ENCODE assay signal across 29 mouse cellular contexts in the genomic region with DNA sequence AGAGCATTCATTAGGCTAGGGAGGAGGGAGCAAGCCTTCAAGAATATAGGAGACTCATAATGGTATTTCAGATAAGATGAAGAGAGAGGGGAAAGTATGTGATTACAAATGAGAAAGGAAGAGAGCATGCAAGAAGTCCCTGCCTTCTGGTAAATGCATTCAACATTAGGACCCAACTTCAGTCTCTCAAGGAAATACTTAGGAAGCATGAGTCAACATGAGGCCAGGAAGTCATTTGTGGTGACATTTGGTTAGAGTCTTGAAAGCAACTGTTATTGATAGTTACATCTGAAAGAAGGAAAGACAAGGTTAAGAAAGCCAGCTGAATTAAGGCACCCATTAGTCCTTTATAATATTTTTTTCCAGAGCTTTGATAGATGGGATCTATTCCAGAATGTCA. TPM values are rescaled to one million over a fixed set of nuclear protein-coding genes. Genes with fewer than 3 reads are reported as not detected.
DNase-seq lines count a peak whose midpoint lies in the region; ATAC-seq and TF ChIP-seq lines count a peak whose summit lies in the region.
"Had no signal": no experiment of that assay in that cellular context is flagged by ENCODE, and none has a peak within 500 bp of the region (broad histone marks: within the 10 kb centered on the region; RNA-seq: fewer than 3 reads in every experiment).

No protein-coding gene starts in this region.

- H3K9me3 ChIP-seq in hindbrain, postnatal 0 days (ENCODE audit: low read length), result no peaks in the 10 kb centered on the region
- no peaks in the 10 kb centered on the region for H3K9me3 ChIP-seq in hindbrain, embryonic 13.5 days
- H3K9me3 ChIP-seq in lung, postnatal 0 days (ENCODE audit: low read length), result no peaks in the 10 kb centered on the region
- no peaks in the 10 kb centered on the region for H3K9me3 ChIP-seq in midbrain, postnatal 0 days (ENCODE audit: low read length)
- H3K9me3 ChIP-seq in midbrain, embryonic 13.5 days, result no peaks in the 10 kb centered on the region
- H3K9me3 ChIP-seq in liver, postnatal 0 days (ENCODE audit: low read length), result no peaks in the 10 kb centered on the region
- H3K9me3 ChIP-seq: forebrain, embryonic 10.5 days; forebrain, embryonic 13.5 days; heart, embryonic 10.5 days; heart, embryonic 13.5 days; hindbrain, embryonic 12.5 days had no signal

- no peak overlapping the region for H3K9ac ChIP-seq in hindbrain, postnatal 0 days (replicated peaks; ENCODE audit: low read length)
- H3K9ac ChIP-seq in hindbrain, embryonic 13.5 days, result no peak overlapping the region
- no peak overlapping the region for H3K9ac ChIP-seq in lung, postnatal 0 days (replicated peaks; ENCODE audit: low read depth)
- H3K9ac ChIP-seq in midbrain, postnatal 0 days (replicated peaks; ENCODE audit: low read length, poor library complexity, severe bottlenecking), result no peak overlapping the region
- no peak overlapping the region for H3K9ac ChIP-seq in midbrain, embryonic 13.5 days (replicated peaks)
- no peak overlapping the region for H3K9ac ChIP-seq in liver, postnatal 0 days (replicated peaks)
- H3K9ac ChIP-seq: forebrain, embryonic 13.5 days; heart, embryonic 13.5 days; hindbrain, embryonic 12.5 days had no signal

- H3K27ac ChIP-seq in hindbrain, postnatal 0 days, result peak overlapping the region; percentile 41; the same call in 1 of the 2 replicates
- H3K27ac ChIP-seq in hindbrain, embryonic 13.5 days, result no peak overlapping the region
- H3K27ac ChIP-seq in lung, postnatal 0 days (ENCODE audit: low read length), result no peak overlapping the region
- H3K27ac ChIP-seq in midbrain, postnatal 0 days (ENCODE audit: low read depth, low read length), result no peak overlapping the region
- no peak overlapping the region for H3K27ac ChIP-seq in midbrain, embryonic 13.5 days
- H3K27ac ChIP-seq in liver, postnatal 0 days (ENCODE audit: low read depth), result no peak overlapping the region
- H3K27ac ChIP-seq: forebrain, embryonic 10.5 days; forebrain, embryonic 13.5 days; heart, adult 2 months; heart, embryonic 10.5 days; heart, embryonic 13.5 days; hindbrain, embryonic 12.5 days had no signal

- H3K36me3 ChIP-seq in hindbrain, postnatal 0 days (ENCODE audit: insufficient read depth, low read length), result no peaks in the 10 kb centered on the region
- H3K36me3 ChIP-seq in hindbrain, embryonic 13.5 days, result no peaks in the 10 kb centered on the region
- no peaks in the 10 kb centered on the region for H3K36me3 ChIP-seq in lung, postnatal 0 days (ENCODE audit: insufficient read depth, low read length)
- H3K36me3 ChIP-seq in midbrain, postnatal 0 days (ENCODE audit: insufficient read depth, low read length), result no peaks in the 10 kb centered on the region
- no peaks in the 10 kb centered on the region for H3K36me3 ChIP-seq in midbrain, embryonic 13.5 days
- no peaks in the 10 kb centered on the region for H3K36me3 ChIP-seq in liver, postnatal 0 days (replicated peaks; ENCODE audit: insufficient read depth, low read length)
- H3K36me3 ChIP-seq: forebrain, embryonic 10.5 days; heart, embryonic 10.5 days; heart, embryonic 13.5 days; hindbrain, embryonic 12.5 days had no signal

- DNase-seq in hindbrain, postnatal 0 days (ENCODE audit: low spot score), result no peak
- peak; percentile 56 for DNase-seq in lung, postnatal 0 days (ENCODE audit: low spot score)
- DNase-seq in lung, postnatal 10 days, result no peak
- no peak for DNase-seq in midbrain, postnatal 0 days (ENCODE audit: low spot score)
- no peak for DNase-seq in liver, postnatal 0 days
- DNase-seq: adrenal gland, adult 2 months; adrenal gland, postnatal 14 days; cerebellum, adult 11 months; cerebellum, adult 9-11 months; cerebellum, postnatal 36 days; gastrocnemius, postnatal 10 days; gastrocnemius, postnatal 36 days; heart, adult 2 months; heart, postnatal 14 days; heart, postnatal 4 days had no signal

- peaks cover 6% of the 10 kb centered on the region; the same call in 1 of the 2 replicates for H3K4me1 ChIP-seq in hindbrain, postnatal 0 days (ENCODE audit: insufficient read depth, low read length)
- 0 out of 2 replicates have a peak, but pooled peaks cover 2% of the 10 kb centered on the region for H3K4me1 ChIP-seq in hindbrain, embryonic 13.5 days (replicated peaks)
- H3K4me1 ChIP-seq in lung, postnatal 0 days (ENCODE audit: insufficient read depth, low read depth, low read length), result no peaks in the 10 kb centered on the region
- H3K4me1 ChIP-seq in midbrain, postnatal 0 days (ENCODE audit: insufficient read depth, low read length), result no peaks in the 10 kb centered on the region; the same call in 1 of the 2 replicates
- H3K4me1 ChIP-seq in midbrain, embryonic 13.5 days (replicated peaks), result 0 out of 2 replicates have a peak, but pooled peaks cover 5% of the 10 kb centered on the region
- H3K4me1 ChIP-seq in liver, postnatal 0 days (ENCODE audit: insufficient read depth), result no peaks in the 10 kb centered on the region; the same call in 1 of the 2 replicates
- H3K4me1 ChIP-seq: forebrain, embryonic 10.5 days; heart, embryonic 10.5 days; heart, embryonic 13.5 days; hindbrain, embryonic 12.5 days had no signal

- no peaks in the 10 kb centered on the region for H3K27me3 ChIP-seq in hindbrain, postnatal 0 days (ENCODE audit: insufficient read depth, low read length)
- H3K27me3 ChIP-seq in hindbrain, embryonic 13.5 days, result no peaks in the 10 kb centered on the region
- no peaks in the 10 kb centered on the region for H3K27me3 ChIP-seq in lung, postnatal 0 days (replicated peaks; ENCODE audit: insufficient read depth, low read length)
- no peaks in the 10 kb centered on the region for H3K27me3 ChIP-seq in midbrain, postnatal 0 days (ENCODE audit: insufficient read depth, low read length)
- H3K27me3 ChIP-seq in midbrain, embryonic 13.5 days, result no peaks in the 10 kb centered on the region
- no peaks in the 10 kb centered on the region for H3K27me3 ChIP-seq in liver, postnatal 0 days (ENCODE audit: insufficient read depth, low read length)
- H3K27me3 ChIP-seq: heart, embryonic 13.5 days; hindbrain, embryonic 12.5 days had no signal

- no peak for ATAC-seq in hindbrain, postnatal 0 days
- ATAC-seq in hindbrain, embryonic 13.5 days (ENCODE audit: low FRiP score), result no peak
- ATAC-seq in lung, postnatal 0 days, result no peak
- ATAC-seq in midbrain, postnatal 0 days (ENCODE audit: low FRiP score), result no peak
- no peak for ATAC-seq in midbrain, embryonic 13.5 days
- ATAC-seq in liver, postnatal 0 days, result no peak
- ATAC-seq: CD4-positive, CD25-positive, alpha-beta regulatory T cell, adult 4 months; forebrain, embryonic 13.5 days; forebrain, embryonic 16.5 days had no signal

- TF ChIP-seq CTCF in hindbrain, postnatal 0 days (IDR thresholded peaks at IDR 0.05; ENCODE audit: low read depth), result no peak
- no peak for TF ChIP-seq CTCF in lung, postnatal 0 days (IDR thresholded peaks at IDR 0.05)
- no peak for TF ChIP-seq CTCF in midbrain, postnatal 0 days (IDR thresholded peaks at IDR 0.05)
- TF ChIP-seq CTCF in liver, postnatal 0 days (IDR thresholded peaks at IDR 0.05; ENCODE audit: low read depth), result no peak

- no peak for TF ChIP-seq EP300 in lung, postnatal 0 days (IDR thresholded peaks at IDR 0.05)
- TF ChIP-seq EP300 in liver, postnatal 0 days (IDR thresholded peaks at IDR 0.05; ENCODE audit: low read depth), result no peak

- H3K4me3 ChIP-seq in hindbrain, postnatal 0 days (ENCODE audit: low read length), result no peak overlapping the region
- H3K4me3 ChIP-seq in hindbrain, embryonic 13.5 days, result no peak overlapping the region
- no peak overlapping the region for H3K4me3 ChIP-seq in lung, postnatal 0 days (ENCODE audit: low read depth, low read length)
- H3K4me3 ChIP-seq in midbrain, postnatal 0 days (ENCODE audit: low read depth, low read length), result no peak overlapping the region
- H3K4me3 ChIP-seq in midbrain, embryonic 13.5 days (replicated peaks), result no peak overlapping the region
- no peak overlapping the region for H3K4me3 ChIP-seq in liver, postnatal 0 days (ENCODE audit: low read depth, low read length)
- H3K4me3 ChIP-seq: forebrain, embryonic 10.5 days; forebrain, embryonic 13.5 days; heart, adult 2 months; heart, embryonic 10.5 days; heart, embryonic 13.5 days; hindbrain, embryonic 12.5 days had no signal

- H3K4me2 ChIP-seq in hindbrain, postnatal 0 days (ENCODE audit: low read depth, low read length), result peak overlapping the region; percentile 33; the same call in 1 of the 2 replicates
- no peak overlapping the region for H3K4me2 ChIP-seq in hindbrain, embryonic 13.5 days
- no peak overlapping the region for H3K4me2 ChIP-seq in lung, postnatal 0 days (replicated peaks; ENCODE audit: low read depth, low read length)
- peak overlapping the region; percentile 9; the same call in 1 of the 2 replicates for H3K4me2 ChIP-seq in midbrain, postnatal 0 days (ENCODE audit: low read depth, low read length, poor library complexity, severe bottlenecking)
- H3K4me2 ChIP-seq in midbrain, embryonic 13.5 days (replicated peaks), result no peak overlapping the region
- H3K4me2 ChIP-seq in liver, postnatal 0 days (ENCODE audit: low read depth, low read length), result no peak overlapping the region
- H3K4me2 ChIP-seq: forebrain, embryonic 13.5 days; heart, embryonic 13.5 days; hindbrain, embryonic 12.5 days had no signal

RNA-seq across cellular contexts. Expression of a gene that starts 4.8 kb away (rescaled TPM):
- total RNA-seq in hindbrain, postnatal 0 days (2014; rRNA removed), result 2.8 and 7.2 TPM in 2 replicates
- polyA plus RNA-seq in hindbrain, postnatal 0 days (2015; fragmentation: Nextera tagmentation; extraction: Ambion mirVana), result 5.1 and 5.7 TPM in 2 replicates
- polyA plus RNA-seq in hindbrain, embryonic 13.5 days (2015; fragmentation: Nextera tagmentation; extraction: Ambion mirVana), result 0.47 and 0.99 TPM in 2 replicates
- polyA plus RNA-seq in lung, postnatal 0 days (2015; fragmentation: Nextera tagmentation; extraction: Ambion mirVana), result 2.0 and 2.4 TPM in 2 replicates
- total RNA-seq in midbrain, postnatal 0 days (2014; rRNA removed), result 3.0 and 5.9 TPM in 2 replicates
- 3.1 and 4.2 TPM in 2 replicates for polyA plus RNA-seq in midbrain, postnatal 0 days (2015; fragmentation: Nextera tagmentation; extraction: Ambion mirVana)
- 0.42 and 0.61 TPM in 2 replicates for polyA plus RNA-seq in midbrain, embryonic 13.5 days (2015; fragmentation: Nextera tagmentation; extraction: Ambion mirVana)
- not detected in 2 replicates for polyA plus RNA-seq in liver, postnatal 0 days (2015; fragmentation: Nextera tagmentation; extraction: Ambion mirVana)
- total RNA-seq: adrenal gland, adult 2 months; gastrocnemius, adult 18-20 months; gastrocnemius, postnatal 10 days; gastrocnemius, postnatal 36 days; granulocyte monocyte progenitor cell, adult 5-6 weeks; heart, adult 2 months; heart, postnatal 14 days; heart, postnatal 4 days; MEL had no signal
- polyA plus RNA-seq: adrenal gland, adult 2 months; embryonic facial prominence, embryonic 11.5 days; heart, adult 2 months; heart, embryonic 13.5 days; heart, embryonic 16.5 days had no signal

RNA-seq across cellular contexts. Expression of a gene that starts 39.2 kb away (rescaled TPM):
- 67.2 and 73.8 TPM in 2 replicates for total RNA-seq in hindbrain, postnatal 0 days (2014; rRNA removed)
- polyA plus RNA-seq in hindbrain, postnatal 0 days (2015; fragmentation: Nextera tagmentation; extraction: Ambion mirVana), result 42.2 and 42.4 TPM in 2 replicates
- polyA plus RNA-seq in hindbrain, embryonic 13.5 days (2015; fragmentation: Nextera tagmentation; extraction: Ambion mirVana), result 42.4 and 43.1 TPM in 2 replicates
- polyA plus RNA-seq in lung, postnatal 0 days (2015; fragmentation: Nextera tagmentation; extraction: Ambion mirVana), result 13.1 and 14.1 TPM in 2 replicates
- total RNA-seq in midbrain, postnatal 0 days (2014; rRNA removed), result 77.4 and 106 TPM in 2 replicates
- polyA plus RNA-seq in midbrain, postnatal 0 days (2015; fragmentation: Nextera tagmentation; extraction: Ambion mirVana), result 42.5 and 43.9 TPM in 2 replicates
- polyA plus RNA-seq in midbrain, embryonic 13.5 days (2015; fragmentation: Nextera tagmentation; extraction: Ambion mirVana), result 42.0 and 47.8 TPM in 2 replicates
- 12.3 and 15.2 TPM in 2 replicates for polyA plus RNA-seq in liver, postnatal 0 days (2015; fragmentation: Nextera tagmentation; extraction: Ambion mirVana)

Comparison
In these comparisons a context has a peak if more than half of its experiments do, and no peak if none do; other contexts are left out.
1. H3K4me2 ChIP-seq: peak in hindbrain, postnatal 0 days (single experiment) and midbrain, postnatal 0 days (single experiment); none in hindbrain, embryonic 13.5 days (single experiment), lung, postnatal 0 days (single experiment), midbrain, embryonic 13.5 days (single experiment) and liver, postnatal 0 days (single experiment).